Mouse (Mus musculus) brain, embryonic 18.5 days (tissue): ENCODE results near the gene Slc2a10.
"Not testable (repeated sequence)": the region's sequence is repeated elsewhere in the genome, so short reads cannot be mapped to it uniquely, and the experiment has no call there.

ENCODE experiments used
- DNase-seq: peaks from one replicate; pipeline ENCODE4 v3.0.0-alpha.2; 2012; ENCODE audit warnings: low read depth, low spot score

The Slc2a10 gene

DNA sequence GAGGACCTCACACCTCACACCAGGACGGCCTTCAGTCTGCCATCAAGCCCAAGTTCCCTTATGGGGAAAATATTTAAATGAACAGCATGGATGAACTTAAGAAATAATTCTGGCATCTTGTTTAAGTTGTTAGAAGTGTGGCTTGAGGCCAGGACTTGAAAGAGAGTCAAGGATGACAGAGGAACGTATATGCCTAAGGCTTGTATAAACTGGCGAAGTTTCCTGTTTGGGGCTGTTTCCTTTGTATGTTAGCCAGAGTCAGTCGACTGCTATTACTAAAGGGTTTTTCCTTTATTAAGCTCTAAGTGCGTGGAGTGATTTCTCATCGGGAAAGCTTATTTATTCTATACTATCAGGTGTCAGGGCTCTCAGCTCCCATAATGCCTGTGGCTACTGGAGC, 4.8 kb upstream of the Slc2a10 start:
- no peak for DNase-seq

DNA sequence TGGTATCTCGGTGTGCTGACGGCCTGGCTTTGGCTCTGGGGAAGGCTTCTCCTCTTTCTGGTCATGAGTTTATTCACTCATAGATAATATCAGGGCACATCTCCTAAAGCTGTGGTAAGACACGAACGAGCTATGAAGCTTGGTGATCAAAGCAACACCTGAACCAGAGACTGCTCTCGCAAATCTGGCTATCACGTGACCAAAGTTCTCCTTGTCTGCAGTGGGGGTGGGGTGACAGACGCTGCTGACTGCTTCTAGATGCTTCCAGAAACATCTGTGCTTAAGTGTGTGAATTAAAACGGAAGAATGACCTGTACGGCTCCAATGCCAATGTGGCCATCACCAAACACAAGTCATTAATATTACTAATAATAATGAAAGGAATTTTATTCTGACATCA, 6.1 kb downstream of the Slc2a10 start:
- no peak for DNase-seq

DNA sequence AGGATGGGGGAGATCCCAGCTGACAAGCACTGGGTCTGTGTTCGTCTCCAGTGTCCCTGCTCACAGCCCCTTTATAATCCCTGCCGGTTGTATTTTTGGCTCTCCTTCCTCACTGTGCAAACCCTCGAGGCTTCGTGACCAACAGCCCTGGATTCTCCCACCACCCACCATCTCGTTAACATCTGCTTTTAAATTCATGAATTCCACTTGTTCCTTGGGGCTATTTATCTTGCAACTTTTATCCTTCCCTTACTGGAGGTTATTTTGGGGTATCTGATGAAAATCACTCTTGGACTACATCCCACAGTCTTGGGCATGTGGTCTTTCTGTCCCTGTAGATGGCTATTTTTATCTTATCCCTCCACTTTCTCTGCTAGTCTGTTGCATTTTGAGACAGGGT, 6.9 kb downstream of the Slc2a10 start:
- no peak for DNase-seq

DNA sequence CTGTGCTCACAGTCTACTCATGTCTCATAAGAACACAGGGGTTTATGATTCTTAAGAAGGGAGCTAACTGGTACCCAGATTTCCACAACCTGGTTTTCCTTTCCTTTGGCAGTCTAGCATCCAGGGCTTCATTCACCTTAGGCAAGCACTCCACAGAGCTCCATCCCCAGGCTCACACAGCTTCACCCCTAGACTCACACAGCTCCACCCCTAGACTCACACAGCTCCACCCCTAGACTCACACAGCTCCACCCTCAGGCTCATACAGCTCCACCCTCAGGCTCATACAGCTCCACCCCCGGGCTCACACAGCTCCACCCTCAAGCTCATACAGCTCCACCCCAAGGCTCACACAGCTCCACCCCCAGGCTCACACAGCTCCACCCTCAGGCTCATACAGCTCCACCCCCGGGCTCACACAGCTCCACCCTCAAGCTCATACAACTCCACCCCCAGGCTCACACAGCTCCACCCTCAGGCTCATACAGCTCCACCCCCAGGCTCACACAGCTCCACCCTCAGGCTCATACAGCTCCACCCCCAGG, 7.4 kb downstream of the Slc2a10 start:
- DNase-seq = not testable (repeated sequence)

DNA sequence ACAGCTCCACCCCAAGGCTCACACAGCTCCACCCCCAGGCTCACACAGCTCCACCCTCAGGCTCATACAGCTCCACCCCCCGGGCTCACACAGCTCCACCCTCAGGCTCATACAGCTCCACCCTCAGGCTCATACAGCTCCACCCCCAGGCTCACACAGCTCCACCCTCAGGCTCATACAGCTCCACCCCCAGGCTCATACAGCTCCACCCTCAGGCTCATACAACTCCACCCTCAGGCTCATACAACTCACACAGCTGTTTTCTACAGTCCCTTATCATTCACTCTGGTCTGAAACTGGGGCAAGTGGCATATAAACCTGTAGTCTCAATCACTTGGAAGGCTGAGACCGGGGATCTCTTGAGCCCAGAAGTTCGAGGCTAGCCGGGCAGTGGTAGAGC, 7.9 kb downstream of the Slc2a10 start:
- DNase-seq = not testable (repeated sequence)

DNA sequence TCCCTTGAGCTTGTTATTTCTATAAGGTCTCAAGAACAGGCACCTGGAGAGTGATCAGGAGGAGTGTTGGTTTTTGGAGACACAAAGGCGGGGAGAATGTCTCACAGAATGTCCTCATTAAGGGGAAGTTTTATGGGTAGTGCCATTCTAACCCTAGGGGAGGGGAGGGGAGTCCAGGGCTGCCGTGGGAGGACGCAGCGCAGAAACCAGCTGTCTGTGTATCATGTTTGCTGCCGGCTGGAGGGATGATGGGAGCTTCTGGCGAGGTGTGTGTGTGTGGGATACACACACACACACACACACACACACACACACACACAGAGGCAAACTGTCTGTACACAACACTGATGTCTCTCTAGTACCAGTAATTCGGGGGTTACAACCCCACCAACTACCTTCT, 8.8 kb downstream of the Slc2a10 start:
- no peak for DNase-seq

DNA sequence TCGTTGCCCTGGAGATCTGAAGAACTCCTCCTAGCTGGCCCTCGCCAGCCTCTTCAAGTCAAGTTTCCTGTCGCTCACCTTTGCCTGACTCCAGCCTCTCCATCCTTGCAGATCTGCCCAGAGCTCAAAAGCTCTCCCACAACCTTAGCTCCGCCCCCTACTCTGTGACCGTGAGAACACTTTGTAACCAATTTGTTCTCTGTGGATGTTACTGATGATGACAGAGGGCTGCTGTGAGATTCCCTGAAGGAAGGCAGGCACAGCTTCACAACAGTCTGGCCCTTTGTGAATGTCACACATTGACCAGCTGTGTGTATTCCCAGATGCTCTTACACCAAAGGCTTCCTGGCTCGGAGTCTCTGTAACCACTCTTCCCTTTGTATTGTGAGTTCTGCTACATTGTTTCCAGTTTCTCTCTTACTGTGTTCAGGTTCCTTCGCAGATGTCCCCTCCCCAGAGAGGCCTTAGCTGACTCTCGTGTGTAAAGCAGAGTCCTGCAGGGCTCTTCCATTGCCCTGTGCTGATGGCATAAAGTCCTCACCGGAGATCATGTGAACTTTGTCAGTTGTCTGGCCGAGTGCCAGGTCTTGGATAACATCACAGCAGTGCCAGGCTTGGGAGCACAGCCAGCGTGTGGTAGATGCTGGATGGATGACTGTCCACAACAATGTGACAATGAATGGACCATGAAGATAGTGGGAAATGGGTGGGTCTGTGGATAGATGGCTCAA, 9.4 kb downstream of the Slc2a10 start:
- no peak for DNase-seq

DNA sequence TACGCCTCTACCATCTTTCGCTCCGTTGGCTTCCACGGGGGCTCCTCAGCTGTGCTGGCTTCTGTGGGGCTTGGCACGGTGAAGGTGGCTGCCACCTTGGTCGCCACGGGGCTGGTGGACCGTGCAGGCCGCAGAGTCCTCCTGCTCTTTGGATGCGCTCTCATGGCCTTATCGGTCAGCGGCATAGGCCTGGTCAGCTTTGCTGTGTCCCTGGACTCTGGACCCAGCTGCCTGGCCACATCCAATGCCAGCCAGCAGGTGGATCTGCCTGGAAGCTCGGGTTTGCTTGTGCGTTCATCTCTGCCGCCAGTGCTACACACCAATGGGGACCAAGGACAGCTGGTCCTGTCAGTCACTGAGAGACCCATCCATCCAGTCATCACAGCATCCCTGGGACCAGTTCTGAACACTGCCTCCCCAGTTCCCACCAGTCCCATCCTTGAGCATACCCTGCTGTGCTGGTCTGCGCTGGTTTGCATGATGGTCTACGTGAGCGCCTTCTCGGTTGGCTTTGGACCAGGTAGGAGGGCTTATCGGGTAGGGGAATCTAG, 11.7 kb downstream of the Slc2a10 start:
- DNase-seq = no peak

DNA sequence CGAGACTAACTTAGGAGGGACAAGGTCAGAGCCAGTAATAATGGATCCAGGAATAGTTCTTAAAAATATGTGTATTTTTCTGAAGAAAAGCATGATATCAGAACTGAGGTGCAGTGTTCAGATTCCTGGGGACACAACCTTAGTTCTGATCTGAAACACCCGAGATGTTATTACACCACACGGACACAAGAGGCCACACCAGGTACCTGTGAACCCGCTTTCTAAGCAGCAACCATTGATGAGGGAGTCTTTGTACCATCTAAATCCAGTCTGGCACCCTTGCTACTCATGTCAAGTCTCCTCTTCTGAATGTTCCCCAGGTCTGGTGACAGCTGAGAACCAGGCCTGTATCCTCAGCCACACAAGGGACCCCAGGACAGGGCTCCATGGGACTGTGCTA, 22.0 kb downstream of the Slc2a10 start:
- DNase-seq = no peak

DNA sequence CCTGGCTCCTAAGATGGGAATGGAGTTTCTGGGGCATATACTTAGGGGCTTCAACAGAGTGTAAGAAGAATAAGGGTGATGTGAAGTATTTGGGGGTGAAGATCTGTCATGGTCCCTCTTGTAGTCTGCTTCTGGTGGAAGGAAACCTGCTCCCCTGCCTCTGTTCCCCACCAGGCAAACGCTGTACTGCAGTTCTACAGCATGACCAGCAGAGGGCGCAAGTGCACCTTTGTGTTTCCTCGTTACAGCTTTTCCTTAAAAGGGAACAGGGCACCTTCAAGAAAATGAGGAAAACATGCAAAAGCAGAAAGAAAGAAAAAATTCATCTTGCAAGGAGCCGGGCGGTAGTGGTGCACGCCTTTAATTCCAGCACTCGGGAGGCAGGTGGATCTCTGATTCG, 25.5 kb downstream of the Slc2a10 start:
- peak; percentile 40 for DNase-seq

DNA sequence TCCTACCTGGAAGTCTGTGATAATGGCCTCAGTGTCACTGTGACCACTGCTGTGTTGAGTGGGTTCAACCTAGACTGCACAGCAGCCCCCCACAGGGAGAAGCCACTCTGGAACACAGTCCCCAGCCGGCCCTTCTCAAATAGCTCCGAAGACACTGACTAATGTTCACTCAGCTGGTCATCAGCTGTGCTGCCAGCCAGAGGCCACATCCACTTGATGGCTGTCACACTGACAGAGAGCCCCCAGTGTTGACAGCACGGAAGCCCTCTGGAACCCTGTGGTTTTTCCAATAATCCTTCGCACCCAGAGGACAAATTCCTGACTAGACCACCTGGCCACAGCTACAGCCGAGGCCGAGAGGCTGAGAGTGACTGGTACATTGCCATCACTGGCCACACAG, 30.2 kb downstream of the Slc2a10 start:
- no peak for DNase-seq

DNA sequence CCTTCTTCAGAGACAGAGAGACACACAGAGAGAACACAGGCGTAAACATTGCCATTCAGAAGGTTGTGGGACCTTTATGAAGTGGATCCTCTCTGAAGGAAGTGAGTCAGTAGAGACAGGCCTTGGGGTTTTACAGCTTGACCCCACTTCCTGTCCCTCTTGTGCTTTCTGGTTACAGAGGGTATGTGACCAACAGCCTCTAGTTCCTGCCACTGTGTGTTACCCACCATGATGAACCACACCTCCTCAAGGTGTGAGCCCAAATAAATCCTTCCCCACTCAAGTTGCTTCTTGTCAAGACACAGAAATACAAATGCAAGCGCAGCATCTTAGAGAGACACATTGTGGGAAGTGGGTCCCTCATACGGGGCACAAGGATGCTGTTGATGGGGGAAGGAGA, 37.4 kb downstream of the Slc2a10 start:
- DNase-seq = no peak

DNA sequence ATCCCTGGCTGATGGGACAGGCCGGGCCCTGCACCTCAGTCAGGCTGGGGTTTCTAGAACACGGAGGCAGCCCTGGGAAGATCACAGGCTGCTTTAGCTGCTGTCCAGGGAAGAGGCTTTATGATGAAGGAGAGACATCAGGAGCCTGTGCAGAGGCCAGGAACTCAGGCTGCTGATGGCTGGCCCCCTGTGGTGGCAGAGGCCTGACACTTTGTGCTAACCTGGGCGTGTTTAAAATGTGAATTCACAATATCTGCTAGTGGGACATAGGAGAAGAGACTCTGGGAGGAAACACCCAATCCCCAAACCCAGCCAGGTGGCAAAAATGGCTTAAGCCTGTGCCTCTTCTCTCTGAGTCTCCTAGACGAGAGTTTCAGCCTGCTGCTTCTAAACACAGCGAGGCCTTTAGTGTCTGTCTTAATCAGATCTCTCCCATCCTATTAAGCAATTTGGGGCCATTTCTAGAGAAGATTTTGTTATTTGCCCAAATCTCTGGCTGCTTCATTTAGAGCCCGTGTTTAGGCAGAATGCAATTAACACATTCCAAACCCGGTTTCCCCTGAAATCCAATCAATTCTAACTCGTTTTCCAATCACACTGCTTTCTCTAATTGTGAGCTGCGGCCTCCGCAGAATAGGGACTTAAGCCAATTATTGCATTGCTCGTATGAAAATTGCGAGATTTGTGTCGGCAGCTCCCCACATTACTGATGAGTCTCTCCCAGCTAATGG, 39.5 kb downstream of the Slc2a10 start:
- peak; percentile 32 for DNase-seq

DNA sequence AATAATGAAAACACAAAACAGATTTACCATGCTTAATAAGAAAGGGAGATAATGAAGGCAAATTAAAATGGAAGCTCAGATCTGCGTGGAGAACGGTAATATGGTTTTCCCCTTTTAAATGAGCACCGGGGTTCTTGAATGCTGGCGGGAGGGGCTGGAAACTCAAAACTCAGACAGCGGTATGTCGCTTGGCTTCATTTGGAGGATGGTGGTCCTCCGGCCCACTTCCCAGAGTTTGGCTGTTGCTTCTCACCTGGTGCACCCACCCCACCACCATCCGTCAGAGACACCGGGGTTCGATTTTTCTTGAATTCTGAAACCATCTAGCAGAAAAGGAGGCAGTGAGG, 40.1 kb downstream of the Slc2a10 start:
- DNase-seq = no peak

DNA sequence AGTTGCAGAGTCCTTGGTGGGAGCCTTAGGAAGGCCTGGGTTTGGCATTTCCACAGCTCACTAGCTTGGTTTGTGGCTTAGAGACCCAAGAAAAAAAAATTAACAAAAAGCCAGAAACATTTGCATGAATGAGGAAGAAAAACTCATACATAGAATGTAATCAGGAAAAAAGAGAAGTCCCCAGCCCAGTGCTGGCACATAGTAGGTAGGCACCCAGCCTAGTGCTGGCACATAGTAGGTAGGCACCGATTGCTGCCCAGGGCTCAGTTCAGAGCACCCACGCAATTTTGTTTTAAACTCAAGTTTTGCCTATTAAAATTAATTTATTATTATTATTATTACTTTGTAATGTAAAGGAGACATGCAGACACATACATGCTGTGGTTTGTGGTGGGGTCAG, 42.1 kb downstream of the Slc2a10 start:
- no peak for DNase-seq

DNA sequence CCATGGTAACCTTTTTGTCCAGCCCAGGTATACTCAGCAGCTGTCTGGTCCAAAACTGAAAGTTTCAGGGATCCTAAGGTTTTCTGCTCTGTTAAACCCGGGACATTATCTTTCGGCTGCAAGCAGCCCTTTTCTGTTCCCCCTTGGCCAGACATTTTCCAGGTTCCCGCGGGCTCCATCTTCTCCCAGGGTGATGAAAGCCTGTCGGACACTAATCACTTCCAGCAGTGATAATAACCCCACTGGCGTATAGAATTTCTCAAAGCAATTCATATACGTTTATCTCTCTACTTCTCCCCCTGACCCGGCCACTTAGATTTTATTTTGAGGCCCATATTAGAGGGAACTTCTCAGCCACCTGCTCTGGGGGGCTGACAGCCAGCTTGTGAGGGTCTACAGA, 42.8 kb downstream of the Slc2a10 start:
- no peak for DNase-seq

DNA sequence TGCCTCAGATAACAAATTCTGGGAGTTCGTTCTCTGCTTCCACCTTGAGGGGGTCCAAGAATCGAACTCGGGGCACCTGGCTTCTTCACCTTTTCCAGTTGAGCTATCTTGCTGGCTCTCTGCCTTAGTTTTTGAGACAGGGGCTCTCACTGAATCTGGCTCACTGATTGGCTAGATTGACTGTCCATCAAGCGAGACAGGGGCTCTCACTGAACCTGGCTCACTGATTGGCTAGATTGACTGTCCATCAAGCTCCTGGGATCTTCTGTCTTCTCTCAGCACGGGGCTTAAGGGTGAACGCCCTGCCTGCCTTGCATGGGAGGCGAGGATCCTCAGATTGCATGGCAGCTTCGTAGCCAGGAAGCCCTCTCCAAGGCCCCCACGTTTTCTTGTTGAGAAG, 43.8 kb downstream of the Slc2a10 start:
- DNase-seq = peak; percentile 32

DNA sequence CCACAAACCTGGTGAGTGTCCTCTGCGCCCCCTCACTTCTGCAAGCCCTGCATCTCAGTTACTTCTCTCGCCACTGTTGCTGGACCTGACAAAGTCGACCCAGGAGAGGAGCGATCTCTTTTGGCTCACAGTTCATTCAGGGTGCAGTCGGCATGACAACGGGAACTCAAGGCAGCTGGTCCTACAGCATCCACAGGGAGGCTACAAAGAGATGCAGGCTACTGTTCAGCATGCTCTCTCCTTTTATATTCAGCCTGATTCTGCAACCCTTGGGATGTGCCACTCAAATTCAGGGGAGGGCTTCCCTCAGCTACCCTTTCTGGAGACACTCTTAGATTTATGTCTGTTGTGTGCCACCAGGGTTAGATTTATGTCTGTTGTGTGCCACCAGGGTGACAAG, 45.0 kb downstream of the Slc2a10 start:
- DNase-seq = no peak

DNA sequence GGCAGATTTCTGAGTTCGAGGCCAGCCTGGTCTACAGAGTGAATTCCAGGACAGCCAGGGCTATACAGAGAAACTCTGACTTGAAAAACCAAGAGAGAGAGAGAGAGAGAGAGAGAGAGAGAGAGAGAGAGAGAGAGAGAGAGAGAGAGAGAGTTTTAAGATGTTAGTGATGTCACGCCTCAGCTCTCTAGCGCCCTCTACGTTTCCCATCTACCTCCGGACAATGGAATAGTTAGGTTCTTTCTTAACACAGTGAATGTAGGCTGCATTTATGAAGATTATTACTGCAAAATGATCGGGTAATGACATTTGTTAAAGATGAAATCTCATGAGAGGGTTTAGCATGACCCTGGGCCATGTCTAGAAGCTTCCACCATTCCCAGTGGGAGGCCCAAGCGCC, 46.8 kb downstream of the Slc2a10 start:
- not testable (repeated sequence) for DNase-seq

DNA sequence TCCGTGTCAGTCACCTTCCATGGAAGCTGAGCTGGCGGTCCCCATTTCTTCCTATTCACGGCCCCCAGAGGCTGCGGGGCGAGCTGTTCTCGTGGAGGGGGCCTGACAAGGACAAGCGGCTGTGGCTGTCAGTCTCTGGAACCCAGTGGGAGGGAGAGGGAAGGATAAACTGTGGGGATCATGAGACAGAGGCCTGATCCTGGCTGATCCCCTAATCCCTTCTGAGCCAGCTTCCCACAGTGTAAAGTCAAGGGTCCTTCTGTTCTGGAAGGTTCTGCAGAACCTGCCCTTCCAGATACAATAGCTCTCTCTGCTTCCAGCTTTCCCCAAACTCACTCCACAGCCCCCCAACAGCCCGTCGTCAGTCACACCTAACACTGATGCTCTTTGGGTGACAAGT, 50.5 kb downstream of the Slc2a10 start:
- DNase-seq = no peak

DNA sequence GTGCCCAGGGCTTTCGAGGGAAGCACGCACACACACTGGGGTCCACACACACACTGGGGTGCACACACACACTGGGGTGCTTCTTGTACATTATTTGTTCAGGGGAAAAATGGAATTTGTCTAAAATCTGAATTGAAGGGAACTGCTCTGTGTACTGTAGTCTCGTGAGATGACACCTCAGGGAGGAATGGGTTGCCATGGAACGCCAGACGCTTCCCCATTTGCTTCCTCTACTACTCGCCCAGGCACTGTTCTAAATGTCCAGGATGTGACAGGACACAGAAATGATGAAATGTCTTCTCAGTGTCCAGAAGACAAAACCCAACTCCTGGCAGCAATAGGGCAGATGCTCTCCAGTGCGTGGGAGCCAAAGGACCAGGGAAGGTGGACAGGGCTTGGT, 53.7 kb downstream of the Slc2a10 start:
- DNase-seq = no peak

DNA sequence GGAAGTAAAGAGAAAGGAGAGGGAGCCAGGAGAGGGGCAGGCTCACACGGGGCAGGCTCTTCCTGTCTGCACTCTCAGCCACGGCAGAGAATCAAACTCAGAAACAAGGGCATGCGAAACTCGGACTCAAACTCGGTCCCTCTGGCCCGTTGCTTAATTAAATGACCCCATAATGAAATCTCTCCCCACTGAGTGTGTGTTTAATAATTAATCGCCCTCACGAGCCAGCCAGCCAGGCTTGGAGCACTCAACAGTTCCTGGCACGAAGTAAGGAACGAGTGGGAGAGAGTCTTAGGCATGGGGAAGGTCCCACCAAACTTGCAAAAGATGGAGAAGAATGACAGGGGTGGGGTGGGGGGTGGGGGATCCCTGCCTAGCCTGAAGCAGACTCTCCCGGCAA, 55.3 kb downstream of the Slc2a10 start:
- no peak for DNase-seq
